Mouse (Mus musculus) spleen, adult 2 months (tissue): ENCODE results near the gene Olfr1062.

Experiments used
- CTCF ChIP-seq: fragments of 200-500 bp; IDR thresholded peaks from 2 replicates; pipeline ENCODE4 v1.5.1; 2011; ENCODE audit warnings: mild to moderate bottlenecking, inconsistent platforms; ENCODE audit not compliant: insufficient read depth, insufficient read length, insufficient replicate concordance; ENCODE audit errors: extremely low read depth
- POLR2A ChIP-seq: fragments of 200-500 bp; IDR thresholded peaks from 2 replicates; pipeline ENCODE4 v1.6.1; 2011; ENCODE audit warnings: low read depth, low read length, inconsistent platforms

GRCm38 (mm10) chr2:86460434-86460833, 33.9 kb upstream of the Olfr1062 start:
- TF ChIP-seq CTCF (no peak), POLR2A (no peak)
